Mouse (Mus musculus) CH12.LX (cell line): Measurements from ENCODE around the gene Elovl5. TPM values are rescaled to one million over a fixed set of nuclear protein-coding genes. Genes with fewer than 3 reads are reported as not detected.

Experiments
- DNase-seq: peaks from one replicate; pipeline ENCODE4 v3.0.0-alpha.2; 2013; ENCODE audit errors: extremely low read depth
- H3K27ac ChIP-seq: 2 replicates; pipeline ENCODE4 v1.5.1; 2012; ENCODE audit warnings: low read depth, mild to moderate bottlenecking, control low read depth, moderate library complexity; ENCODE audit not compliant: insufficient read depth
- H3K27me3 ChIP-seq: replicated peaks from 2 replicates; pipeline ENCODE3; 2012; ENCODE audit warnings: inconsistent platforms
- H3K36me3 ChIP-seq, 2 experiments: replicated peaks in 1 of 2; 2 replicates each; pipeline versions ENCODE3 to v1.6.1; 2012; ENCODE audit warnings: inconsistent platforms in 1 of 2, low read length in 1 of 2, mild to moderate bottlenecking in 1 of 2, mixed read lengths in 1 of 2, moderate library complexity in 1 of 2; ENCODE audit not compliant: control insufficient read depth in 1 of 2, insufficient read depth in 1 of 2
- H3K4me1 ChIP-seq, 2 experiments: 2 replicates each; pipeline ENCODE4 v1.6.1; 2012; ENCODE audit warnings: inconsistent platforms in 1 of 2, moderate library complexity in 1 of 2; ENCODE audit not compliant: insufficient read depth in 2 of 2, control insufficient read depth in 1 of 2
- H3K4me2 ChIP-seq: 2 replicates; pipeline ENCODE4 v1.6.1; 2012; ENCODE audit warnings: low read depth, mild to moderate bottlenecking, control low read depth; ENCODE audit not compliant: poor library complexity, insufficient read depth, severe bottlenecking
- H3K4me3 ChIP-seq, 3 experiments: fragments of 150-350 bp in 1 of 3; sonication (generic) in 1 of 3; replicated peaks in 1 of 3; 2 replicates each; pipeline versions ENCODE3 to v1.5.1; 2011 to 2012; ENCODE audit warnings: low read depth in 2 of 3, low read length in 2 of 3, mild to moderate bottlenecking in 2 of 3, moderate library complexity in 2 of 3, control low read depth in 1 of 3, improper control_type of control experiment in 1 of 3, inconsistent platforms in 1 of 3, mixed read lengths in 1 of 3; ENCODE audit not compliant: poor library complexity in 1 of 3
- H3K79me2 ChIP-seq: replicated peaks from 2 replicates; pipeline ENCODE4 v1.6.1; 2012; ENCODE audit warnings: mild to moderate bottlenecking, moderate library complexity; ENCODE audit not compliant: control insufficient read depth, poor library complexity, insufficient read depth, severe bottlenecking; ENCODE audit errors: extremely low read depth
- H3K9ac ChIP-seq: 2 replicates; pipeline ENCODE4 v1.6.1; 2012; ENCODE audit warnings: low read depth, mild to moderate bottlenecking, control low read depth, moderate library complexity; ENCODE audit not compliant: insufficient read depth
- H3K9me3 ChIP-seq: replicated peaks from 2 replicates; pipeline ENCODE3; 2012; ENCODE audit warnings: low read length, inconsistent platforms, mixed read lengths
- BHLHE40 ChIP-seq: IDR thresholded peaks from 2 replicates; pipeline ENCODE4 v1.6.1; 2011; ENCODE audit warnings: mild to moderate bottlenecking, low read depth, low read length, improper control_type of control experiment
- CHD2 ChIP-seq: IDR thresholded peaks from 2 replicates; pipeline ENCODE4 v1.6.1; 2011; ENCODE audit warnings: low read length, improper control_type of control experiment
- CTCF ChIP-seq, 2 experiments: IDR thresholded peaks in 1 of 2; conservative IDR thresholded peaks in 1 of 2; 2 replicates each; pipeline ENCODE4 v1.5.1; 2011 to 2012; ENCODE audit warnings: low read depth in 2 of 2, low read length in 2 of 2, improper control_type of control experiment in 1 of 2, inconsistent platforms in 1 of 2, mild to moderate bottlenecking in 1 of 2, moderate library complexity in 1 of 2
- E2F4 ChIP-seq: IDR thresholded peaks from 2 replicates; pipeline ENCODE4 v1.6.1; 2011; ENCODE audit warnings: low read depth, low read length, improper control_type of control experiment; ENCODE audit not compliant: insufficient replicate concordance
- ELF1 ChIP-seq: IDR thresholded peaks from 2 replicates; pipeline ENCODE4 v1.6.1; 2014; ENCODE audit warnings: low read depth, mild to moderate bottlenecking, inconsistent platforms, low read length, improper control_type of control experiment
- JUN ChIP-seq: IDR thresholded peaks from 2 replicates; pipeline ENCODE4 v1.6.1; 2011; ENCODE audit warnings: low read depth, mild to moderate bottlenecking, low read length, improper control_type of control experiment, moderate library complexity; ENCODE audit not compliant: insufficient read depth
- MAFK ChIP-seq: IDR thresholded peaks from 2 replicates; pipeline ENCODE4 v1.6.1; 2011; ENCODE audit warnings: low read length, improper control_type of control experiment; ENCODE audit not compliant: insufficient replicate concordance
- MAZ ChIP-seq: IDR thresholded peaks from 2 replicates; pipeline ENCODE4 v1.6.1; 2012; ENCODE audit warnings: low read depth, mild to moderate bottlenecking, inconsistent platforms, low read length, improper control_type of control experiment, moderate library complexity
- PAX5 ChIP-seq: IDR thresholded peaks from 2 replicates; pipeline ENCODE4 v1.6.1; 2012; ENCODE audit warnings: low read length, inconsistent platforms, mixed read lengths
- POLR2A ChIP-seq: IDR thresholded peaks from 2 replicates; pipeline ENCODE4 v1.6.1; 2011; ENCODE audit warnings: low read depth, mild to moderate bottlenecking, improper control_type of control experiment, low read length
- POLR2AphosphoS2 ChIP-seq: IDR thresholded peaks from 2 replicates; pipeline ENCODE4 v1.6.1; 2011; ENCODE audit warnings: low read depth, low read length, improper control_type of control experiment
- UBTF ChIP-seq: IDR thresholded peaks from 2 replicates; pipeline ENCODE4 v1.6.1; 2012; ENCODE audit warnings: low read depth, mild to moderate bottlenecking, inconsistent platforms, low read length, improper control_type of control experiment, moderate library complexity
- USF1 ChIP-seq: IDR thresholded peaks from 2 replicates; pipeline ENCODE4 v1.6.1; 2014; ENCODE audit warnings: low read depth, mild to moderate bottlenecking, inconsistent platforms, low read length, improper control_type of control experiment
- ZC3H11A ChIP-seq: IDR thresholded peaks from 2 replicates; pipeline ENCODE4 v1.6.1; 2012; ENCODE audit warnings: low read depth, mild to moderate bottlenecking, inconsistent platforms, low read length, improper control_type of control experiment
- ZKSCAN1 ChIP-seq: IDR thresholded peaks from 2 replicates; pipeline ENCODE4 v1.6.1; 2012; ENCODE audit warnings: low read depth, inconsistent platforms, low read length, improper control_type of control experiment, borderline replicate concordance
- ZMIZ1 ChIP-seq: IDR thresholded peaks from 2 replicates; pipeline ENCODE4 v1.6.1; 2012; ENCODE audit warnings: low read depth, mild to moderate bottlenecking, inconsistent platforms, low read length, improper control_type of control experiment
- ZNF384 ChIP-seq: IDR thresholded peaks from 2 replicates; pipeline ENCODE4 v1.6.1; 2012; ENCODE audit warnings: low read depth, low read length, improper control_type of control experiment, inconsistent platforms
- dilution Hi-C: fragments of 300-500 bp; cut with MboI; formaldehyde crosslinking; loops from 2 replicates; pipeline ENCODE4 v1.14.3; 2020; ENCODE audit warnings: low sequenced_read_pairs; ENCODE audit not compliant: extremely low pct_unique_long_range_greater_than_20kb, extremely low pct_ligation_motif_present
- in situ Hi-C: fragments of 300-500 bp; cut with MboI; formaldehyde crosslinking; loops from 3 replicates; pipeline ENCODE4 v1.14.3; 2019; ENCODE audit warnings: low sequenced_read_pairs, low pct_ligation_motif_present, low pct_unique_long_range_greater_than_20kb, mixed read lengths
- polyA plus RNA-seq: library from polyadenylated mRNA; unstranded; fragments of >175 nt; gene quantifications from 2 replicates; pipeline ENCODE4 v1.2.1, GENCODE M21; 2012; ENCODE audit warnings: low read depth; ENCODE audit not compliant: insufficient read length
- total RNA-seq, 2 experiments: library from RNA; depleted of rRNA; stranded (reverse); fragments of 300-350 nt in 1 of 2; fragments of >200 nt in 1 of 2; gene quantifications; 2 replicates each; pipeline ENCODE4 v1.2.3; 2012 to 2014

Gene Elovl5
- total and polyA plus RNA-seq, 3 experiments, result 44.0 to 122 (median 63.0) TPM

- H3K4me2 ChIP-seq, result no peak overlapping the region
- in situ Hi-C loops (no loop called here), dilution Hi-C loops (no loop called here)
- H3K9ac ChIP-seq, result no peak overlapping the region
- no peaks in the 10 kb centered on the region for H3K27me3 ChIP-seq
- no peak for DNase-seq
- H3K4me3 ChIP-seq, result no peak overlapping the region
- H3K4me1 ChIP-seq, result peaks cover 8 to 17% of the 10 kb centered on the region in 2 experiments
- H3K9me3 ChIP-seq, result no peaks in the 10 kb centered on the region
- TF ChIP-seq ZC3H11A, result no peak
- no peak for TF ChIP-seq ZKSCAN1
- no peak for TF ChIP-seq POLR2A
- TF ChIP-seq CHD2, result no peak
- no peak for TF ChIP-seq MAZ
- TF ChIP-seq ZNF384, result no peak
- no peak for TF ChIP-seq POLR2AphosphoS2
- no peak for TF ChIP-seq JUN
- H3K36me3 ChIP-seq, result no peaks in the 10 kb centered on the region
- H3K27ac ChIP-seq, result no peak overlapping the region
- H3K79me2 ChIP-seq, result no peaks in the 10 kb centered on the region
These were observed 98.7 kb downstream of the Elovl5 start for GRCm38 (mm10) chr9:78015816-78016215.

GRCm38 (mm10) chr9:78016288-78016687, 99.1 kb downstream of the Elovl5 start:
- no peak for TF ChIP-seq ZMIZ1
- no peak for TF ChIP-seq CTCF (conservative IDR thresholded peaks at IDR 0.05 in 1 of 2, IDR thresholded peaks at IDR 0.05 in 1 of 2; ENCODE audit: low read depth in 2 of 2, low read length in 2 of 2)
- TF ChIP-seq MAFK, result no peak
- no peak for TF ChIP-seq E2F4
- TF ChIP-seq UBTF, result no peak
- no peak for TF ChIP-seq POLR2AphosphoS2
- TF ChIP-seq ELF1, result no peak
- no peak for TF ChIP-seq USF1
- Histone ChIP-seq H3K4me2 (no peak overlapping the region), H3K27ac (no peak overlapping the region), H3K36me3 (no peaks in the 10 kb centered on the region), H3K4me1 (peaks cover 9 to 22% of the 10 kb centered on the region in 2 experiments), H3K27me3 (no peaks in the 10 kb centered on the region), H3K4me3 (no peak overlapping the region), H3K9ac (no peak overlapping the region), H3K9me3 (no peaks in the 10 kb centered on the region), H3K79me2 (no peaks in the 10 kb centered on the region)
- DNase-seq, result no peak
- in situ Hi-C loops, result no loop called here
- dilution Hi-C loops, result no loop called here

- in situ Hi-C loops, result no loop called here
- H3K27ac ChIP-seq, result peak overlapping the region; percentile 13; the same call in 1 of the 2 replicates
- dilution Hi-C loops, result no loop called here
These were observed 104.1 kb downstream of the Elovl5 start for GRCm38 (mm10) chr9:78021256-78021655.

More at GRCm38 (mm10) chr9:78021256-78021655, 104.1 kb downstream of the Elovl5 start:
- no peaks in the 10 kb centered on the region for H3K36me3 ChIP-seq
- TF ChIP-seq PAX5, result no peak
- no peak for TF ChIP-seq POLR2AphosphoS2
- no peak for TF ChIP-seq BHLHE40
- no peak for TF ChIP-seq CHD2
- H3K9ac ChIP-seq, result no peak overlapping the region
- H3K27me3 ChIP-seq, result no peaks in the 10 kb centered on the region
- DNase-seq, result no peak
- H3K4me2 ChIP-seq, result peak overlapping the region; percentile 7; the same call in 1 of the 2 replicates
- no peaks in the 10 kb centered on the region for H3K9me3 ChIP-seq
- no peaks in the 10 kb centered on the region for H3K79me2 ChIP-seq
- no peak overlapping the region for H3K4me3 ChIP-seq
- H3K4me1 ChIP-seq, result peaks cover 19 to 54% of the 10 kb centered on the region in 2 experiments
